Mouse (Mus musculus): ENCODE data around the gene Smad3. TPM values are rescaled to one million over a fixed set of nuclear protein-coding genes. Genes with fewer than 3 reads are reported as not detected.

The Smad3 gene
- total and polyA plus RNA-seq, 3 experiments, result 0.81 to 1.5 (median 1.2) TPM

DNA sequence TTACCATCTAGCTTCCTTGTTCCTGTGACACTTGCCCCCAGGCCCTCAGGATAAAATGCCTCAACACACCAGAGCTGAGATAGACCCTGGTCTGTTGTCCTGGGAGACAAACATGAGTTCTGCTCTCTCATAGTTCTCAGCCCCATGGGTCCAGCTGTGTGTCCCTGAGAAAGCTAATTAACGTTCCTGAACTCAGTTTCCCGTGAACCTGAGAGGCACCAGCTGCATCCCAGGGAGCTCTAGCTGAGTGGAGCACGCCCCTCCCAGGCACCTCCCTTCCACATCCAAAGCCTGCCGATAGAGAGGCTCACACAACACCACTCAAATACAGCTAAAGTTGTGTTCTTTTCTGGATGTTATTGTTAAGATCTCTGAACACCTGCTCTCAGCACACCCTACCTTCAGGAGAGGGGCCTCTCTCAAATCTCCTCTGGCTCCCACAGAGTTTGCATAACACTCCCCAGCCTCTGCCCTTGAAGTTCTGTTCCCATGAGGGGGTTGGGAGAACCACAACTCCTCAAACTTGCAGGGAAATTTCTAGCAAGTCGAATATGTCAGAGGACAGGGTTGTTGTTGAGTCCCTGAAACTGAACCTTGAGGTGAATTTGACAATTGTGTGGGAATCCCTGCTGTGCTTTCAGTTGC, 28.4 kb upstream of the Smad3 start (continued):
- TF ChIP-seq MXI1 (IDR thresholded peaks at IDR 0.05; ENCODE audit: low read depth, low read length) (peak; percentile 44; the same call in 1 of the 2 replicates), MAZ (IDR thresholded peaks at IDR 0.05; ENCODE audit: low read depth, low read length) (peak; percentile 68; the same call in 1 of the 2 replicates), TCF12 (IDR thresholded peaks at IDR 0.05; ENCODE audit: low read depth, low read length) (peak; percentile 83)

DNA sequence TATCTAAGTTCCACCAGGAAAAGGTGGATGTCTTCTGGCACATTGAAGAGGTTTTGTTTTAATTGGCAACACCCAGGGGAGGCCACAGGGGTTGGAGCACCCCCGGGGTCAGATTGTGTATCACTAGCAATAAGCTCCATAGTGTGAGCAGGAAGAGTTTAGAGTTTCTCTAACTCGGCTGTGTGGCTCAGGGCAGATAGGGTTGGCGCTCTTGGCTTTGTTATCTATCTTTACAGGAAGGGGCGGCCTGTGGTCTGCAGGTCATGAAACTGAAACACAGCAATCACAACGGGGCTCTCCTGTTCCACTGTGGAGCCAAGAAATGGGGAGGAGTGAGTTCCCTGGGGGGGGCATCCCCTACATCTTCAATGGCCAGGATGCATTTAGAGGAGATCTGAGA, 27.7 kb upstream of the Smad3 start:
- Histone ChIP-seq H3K4me2 (ENCODE audit: insufficient read depth, low read depth, poor library complexity, severe bottlenecking) (peak overlapping the region; percentile 78), H3K9me3 (replicated peaks; ENCODE audit: low read length) (no peaks in the 10 kb centered on the region), H3K4me3 (replicated peaks in 1 of 3; ENCODE audit: low read depth in 2 of 3, low read length in 2 of 3, poor library complexity in 1 of 3) (no peak overlapping the region), H3K27me3 (replicated peaks) (peaks cover 21% of the 10 kb centered on the region), H3K79me2 (replicated peaks; ENCODE audit: control insufficient read depth, extremely low read depth, insufficient read depth, poor library complexity, severe bottlenecking) (no peaks in the 10 kb centered on the region), H3K9ac (ENCODE audit: insufficient read depth, low read depth) (no peak overlapping the region), H3K27ac (ENCODE audit: insufficient read depth, low read depth) (no peak overlapping the region), H3K4me1 (ENCODE audit: control insufficient read depth in 1 of 2, insufficient read depth in 2 of 2) (peaks cover 27 to 63% of the 10 kb centered on the region in 2 experiments), H3K36me3 (replicated peaks in 1 of 2; ENCODE audit: control insufficient read depth in 1 of 2, insufficient read depth in 1 of 2, low read length in 1 of 2) (no peaks in the 10 kb centered on the region)
- in situ Hi-C loops (cut with MboI; ENCODE audit: low pct_ligation_motif_present, low pct_unique_long_range_greater_than_20kb, low sequenced_read_pairs) (no loop called here), dilution Hi-C loops (cut with MboI; ENCODE audit: extremely low pct_ligation_motif_present, extremely low pct_unique_long_range_greater_than_20kb, low sequenced_read_pairs) (no loop called here)
- DNase-seq (ENCODE audit: extremely low read depth), result peak; percentile 40
- TF ChIP-seq UBTF (IDR thresholded peaks at IDR 0.05; ENCODE audit: low read depth, low read length) (no peak), TBP (conservative IDR thresholded peaks at IDR 0.05; ENCODE audit: low read depth, low read length) (no peak), IRF4 (IDR thresholded peaks at IDR 0.05; ENCODE audit: low read depth, low read length) (0 out of 2 replicates have a peak, but pooled peaks have one; percentile 26)

- Histone ChIP-seq H3K9ac (ENCODE audit: insufficient read depth, low read depth) (no peak overlapping the region), H3K4me2 (ENCODE audit: insufficient read depth, low read depth, poor library complexity, severe bottlenecking) (no peak overlapping the region), H3K36me3 (replicated peaks in 1 of 2; ENCODE audit: control insufficient read depth in 1 of 2, insufficient read depth in 1 of 2, low read length in 1 of 2) (no peaks in the 10 kb centered on the region), H3K79me2 (replicated peaks; ENCODE audit: control insufficient read depth, extremely low read depth, insufficient read depth, poor library complexity, severe bottlenecking) (no peaks in the 10 kb centered on the region), H3K27ac (ENCODE audit: insufficient read depth, low read depth) (no peak overlapping the region), H3K4me3 (replicated peaks in 1 of 3; ENCODE audit: low read depth in 2 of 3, low read length in 2 of 3, poor library complexity in 1 of 3) (no peak overlapping the region), H3K4me1 (ENCODE audit: control insufficient read depth in 1 of 2, insufficient read depth in 2 of 2) (peaks cover 27 to 66% of the 10 kb centered on the region in 2 experiments), H3K9me3 (replicated peaks; ENCODE audit: low read length) (no peaks in the 10 kb centered on the region), H3K27me3 (replicated peaks) (peaks cover 15% of the 10 kb centered on the region)
- TF ChIP-seq POLR2A (IDR thresholded peaks at IDR 0.05; ENCODE audit: low read depth, low read length), result no peak
- no peak for TF ChIP-seq NRF1 (IDR thresholded peaks at IDR 0.05; ENCODE audit: low read depth, low read length)
- TF ChIP-seq POLR2AphosphoS2 (IDR thresholded peaks at IDR 0.05; ENCODE audit: low read depth, low read length), result no peak
- no peak for TF ChIP-seq KAT2A (IDR thresholded peaks at IDR 0.05; ENCODE audit: insufficient replicate concordance, low read length)
- TF ChIP-seq GABPA (IDR thresholded peaks at IDR 0.05; ENCODE audit: insufficient replicate concordance, low read depth, low read length), result no peak
- TF ChIP-seq CHD1 (IDR thresholded peaks at IDR 0.05; ENCODE audit: low read depth, low read length), result no peak
- TF ChIP-seq MAZ (IDR thresholded peaks at IDR 0.05; ENCODE audit: low read depth, low read length), result no peak
- TF ChIP-seq ETS1 (conservative IDR thresholded peaks at IDR 0.05; ENCODE audit: low read depth, low read length), result no peak
- no peak for TF ChIP-seq SIN3A (IDR thresholded peaks at IDR 0.05; ENCODE audit: low read length)
- TF ChIP-seq JUN (IDR thresholded peaks at IDR 0.05; ENCODE audit: insufficient read depth, low read depth, low read length), result no peak
- TF ChIP-seq RCOR1 (conservative IDR thresholded peaks at IDR 0.05; ENCODE audit: low read depth, low read length), result no peak
- no peak for TF ChIP-seq ELF1 (IDR thresholded peaks at IDR 0.05; ENCODE audit: low read depth, low read length)
- TF ChIP-seq TCF12 (IDR thresholded peaks at IDR 0.05; ENCODE audit: low read depth, low read length), result no peak
- TF ChIP-seq CTCF (conservative IDR thresholded peaks at IDR 0.05 in 1 of 2, IDR thresholded peaks at IDR 0.05 in 1 of 2; ENCODE audit: low read depth in 2 of 2, low read length in 2 of 2), result no peak
- no peak for TF ChIP-seq HCFC1 (IDR thresholded peaks at IDR 0.05; ENCODE audit: low read depth, low read length)
- no peak for TF ChIP-seq BHLHE40 (IDR thresholded peaks at IDR 0.05; ENCODE audit: low read depth, low read length)
- no peak for TF ChIP-seq USF2 (conservative IDR thresholded peaks at IDR 0.05; ENCODE audit: low read depth, low read length)
- no peak for TF ChIP-seq MAX (IDR thresholded peaks at IDR 0.05; ENCODE audit: low read length)
- no peak for TF ChIP-seq CHD2 (IDR thresholded peaks at IDR 0.05; ENCODE audit: low read length)
- in situ Hi-C loops (cut with MboI; ENCODE audit: low pct_ligation_motif_present, low pct_unique_long_range_greater_than_20kb, low sequenced_read_pairs), result no loop called here
- DNase-seq (ENCODE audit: extremely low read depth), result no peak
- dilution Hi-C loops (cut with MboI; ENCODE audit: extremely low pct_ligation_motif_present, extremely low pct_unique_long_range_greater_than_20kb, low sequenced_read_pairs), result no loop called here
Measured at GRCm38 (mm10) chr9:63784597-63784996, 26.8 kb upstream of the Smad3 start.

Measured in CH12.LX (cell line).